Mouse (Mus musculus) pancreas, adult 10 weeks (tissue): ENCODE measurements around the gene Poc1b. TPM values are rescaled to one million over a fixed set of nuclear protein-coding genes. Genes with fewer than 3 reads are reported as not detected.

ENCODE experiments used
- polyA plus RNA-seq: library from polyadenylated mRNA; stranded (reverse); fragments of 350-450 nt; fragmentation: Illumina TruSeq; extraction: RNeasy Lipid Tissue Mini Kit (QIAGEN cat#74804); gene quantifications from one replicate; pipeline ENCODE4 v1.2.3, GENCODE M21; 2015; ENCODE audit warnings: low read depth, low replicate concordance; ENCODE audit not compliant: insufficient read depth

The Poc1b gene
- polyA plus RNA-seq: 3.0 TPM

GRCm38 (mm10) chr10:99106703-99107631, at the start of gene Poc1b:
Poc1b (plus strand) TSS chr10:99107036.

GRCm38 (mm10) chr10:99107964-99108363, 1.1 kb downstream of the Poc1b start, which contains the start of gene Galnt4:
Galnt4 (plus strand) TSS chr10:99108159.

GRCm38 (mm10) chr10:99126225-99126624, 19.4 kb downstream of the Poc1b start, which contains the start of gene Phxr2:
Phxr2 (minus strand) TSS chr10:99126325.

Other genes starting within 250 kb of the Poc1b start
- gene Atp2b1, start 192.6 kb upstream of the Poc1b start, polyA plus RNA-seq: 9.2 TPM
- 2.0 TPM for gene Galnt4, start 1.1 kb downstream of the Poc1b start, polyA plus RNA-seq
- gene Phxr2, start 19.3 kb downstream of the Poc1b start, polyA plus RNA-seq: not detected
- 12.3 TPM for gene Dusp6, start 156.2 kb downstream of the Poc1b start, polyA plus RNA-seq